Mouse (Mus musculus): Measurements from ENCODE around the gene Kiss1r. TPM values are rescaled to one million over a fixed set of nuclear protein-coding genes. Genes with fewer than 3 reads are reported as not detected.

Kiss1r gene
- polyA plus RNA-seq, 1 experiment from 2014 or later = 0.83 TPM

- Histone ChIP-seq H3K4me2 (no peak overlapping the region), H3K27ac (no peak overlapping the region), H3K4me3 (replicated peaks) (no peak overlapping the region), H3K27me3 (replicated peaks) (peaks cover 16% of the 10 kb centered on the region; the same call in 1 of the 2 replicates), H3K9ac (no peak overlapping the region), H3K9me3 (no peaks in the 10 kb centered on the region), H3K36me3 (peaks cover 57% of the 10 kb centered on the region), H3K4me1 (peaks cover 16% of the 10 kb centered on the region)
- 89% methylated on average over 5 of the region's 5 CpGs for WGBS
- ATAC-seq (ENCODE audit: insufficient read depth, low FRiP score, low read depth) = no peak
These were observed 50.2 kb downstream of the Kiss1r start for GRCm38 (mm10) chr10:79966886-79967400.

- Histone ChIP-seq H3K9ac (no peak overlapping the region), H3K27me3 (replicated peaks) (peaks cover 21% of the 10 kb centered on the region; the same call in 1 of the 2 replicates), H3K27ac (no peak overlapping the region), H3K4me3 (replicated peaks) (no peak overlapping the region), H3K4me1 (peaks cover 16% of the 10 kb centered on the region), H3K36me3 (peaks cover 51% of the 10 kb centered on the region), H3K9me3 (no peaks in the 10 kb centered on the region), H3K4me2 (no peak overlapping the region)
- no peak for ATAC-seq (ENCODE audit: insufficient read depth, low FRiP score, low read depth)
- WGBS = 57% methylated on average over 1 of the region's 1 CpGs
These were observed 51.4 kb downstream of the Kiss1r start for GRCm38 (mm10) chr10:79968181-79968580.

DNA sequence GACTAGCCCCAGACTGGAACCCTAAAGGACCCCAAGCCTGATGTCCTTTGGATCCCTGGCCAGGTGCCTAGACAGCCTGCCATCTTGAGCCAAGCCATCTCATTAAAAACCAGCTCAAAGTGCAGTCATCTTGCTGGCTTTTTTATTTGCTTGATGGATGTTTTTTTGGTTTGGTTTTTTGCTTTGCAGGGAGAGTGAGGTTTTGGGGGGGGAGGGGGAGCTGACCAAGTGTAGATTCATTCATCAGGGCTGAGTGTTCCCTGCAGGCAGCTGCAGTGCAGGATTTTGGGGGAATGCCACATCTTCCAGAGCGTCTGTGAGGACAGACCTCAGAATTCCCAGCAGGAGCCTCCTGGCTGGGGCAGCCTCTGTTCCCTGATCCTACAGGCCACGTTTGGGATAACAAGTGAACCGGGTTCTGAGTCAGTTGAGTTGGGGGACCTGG is 52.4 kb downstream of the Kiss1r start:
- 18% methylated on average over 3 of the region's 3 CpGs for WGBS
- H3K27me3 ChIP-seq (replicated peaks) = peaks cover 21% of the 10 kb centered on the region; the same call in 1 of the 2 replicates
- H3K4me2 ChIP-seq = no peak overlapping the region
- H3K9me3 ChIP-seq = no peaks in the 10 kb centered on the region
- H3K36me3 ChIP-seq = peaks cover 44% of the 10 kb centered on the region
- no peak overlapping the region for H3K27ac ChIP-seq
- no peak overlapping the region for H3K9ac ChIP-seq
- peaks cover 16% of the 10 kb centered on the region for H3K4me1 ChIP-seq
- no peak overlapping the region for H3K4me3 ChIP-seq (replicated peaks)
- ATAC-seq (ENCODE audit: insufficient read depth, low FRiP score, low read depth) = no peak

- 6% methylated on average over 47 of the region's 47 CpGs for WGBS
- H3K36me3 ChIP-seq = peaks cover 33% of the 10 kb centered on the region
- no peaks in the 10 kb centered on the region for H3K9me3 ChIP-seq
- H3K27ac ChIP-seq = no peak within 1 kb of the TSS
- H3K4me2 ChIP-seq = peak within 1 kb of the TSS; percentile 76
- peak within 1 kb of the TSS; percentile 37; the same call in 1 of the 2 replicates for H3K9ac ChIP-seq
- ATAC-seq (ENCODE audit: insufficient read depth, low FRiP score, low read depth) = no peak
- peaks cover 16% of the 10 kb centered on the region for H3K4me1 ChIP-seq
- H3K27me3 ChIP-seq (replicated peaks) = peaks cover 21% of the 10 kb centered on the region; the same call in 1 of the 2 replicates
- H3K4me3 ChIP-seq (replicated peaks) = peak within 1 kb of the TSS; percentile 42
These were observed 53.8 kb downstream of the Kiss1r start, which contains the start of gene Grin3b for GRCm38 (mm10) chr10:79970415-79971182. Gene Grin3b, plus strand, starts transcription at chr10:79970715.

GRCm38 (mm10) chr10:79971183-79971497 is 54.4 kb downstream of the Kiss1r start:
- Histone ChIP-seq H3K9me3 (no peaks in the 10 kb centered on the region), H3K9ac (peak overlapping the region; percentile 37; the same call in 1 of the 2 replicates), H3K36me3 (peaks cover 34% of the 10 kb centered on the region), H3K27ac (no peak overlapping the region), H3K4me3 (replicated peaks) (peak overlapping the region; percentile 42), H3K4me1 (peaks cover 16% of the 10 kb centered on the region), H3K4me2 (peak overlapping the region; percentile 76), H3K27me3 (replicated peaks) (peaks cover 21% of the 10 kb centered on the region; the same call in 1 of the 2 replicates)
- 2% methylated on average over 21 of the region's 21 CpGs for WGBS
- no peak for ATAC-seq (ENCODE audit: insufficient read depth, low FRiP score, low read depth)

Other genes starting within 250 kb of the Kiss1r start
- 58.2 and 59.3 TPM in 2 replicates for gene Tpgs1, start 247.6 kb upstream of the Kiss1r start, polyA plus RNA-seq (2015; fragmentation: Nextera tagmentation; extraction: Ambion mirVana)
- 107 and 108 TPM in 2 replicates for gene Cdc34, start 234.8 kb upstream of the Kiss1r start, polyA plus RNA-seq (2015; fragmentation: Nextera tagmentation; extraction: Ambion mirVana)
- 0.40 and 0.57 TPM in 2 replicates for gene Gzmm, start 228.0 kb upstream of the Kiss1r start, polyA plus RNA-seq (2015; fragmentation: Nextera tagmentation; extraction: Ambion mirVana)
- 1,050 and 1,128 TPM in 2 replicates for gene Bsg, start 212.5 kb upstream of the Kiss1r start, polyA plus RNA-seq (2015; fragmentation: Nextera tagmentation; extraction: Ambion mirVana)
- 0.08 and 0.14 TPM in 2 replicates for gene Hcn2, start 200.3 kb upstream of the Kiss1r start, polyA plus RNA-seq (2015; fragmentation: Nextera tagmentation; extraction: Ambion mirVana)
- gene Polrmt, start 170.4 kb upstream of the Kiss1r start, polyA plus RNA-seq (2015; fragmentation: Nextera tagmentation; extraction: Ambion mirVana) = 33.9 and 38.7 TPM in 2 replicates
- gene Fgf22, start 161.9 kb upstream of the Kiss1r start, polyA plus RNA-seq (2015; fragmentation: Nextera tagmentation; extraction: Ambion mirVana) = 0.31 and 0.36 TPM in 2 replicates
- 87.8 and 88.1 TPM in 2 replicates for gene Rnf126, start 150.0 kb upstream of the Kiss1r start, polyA plus RNA-seq (2015; fragmentation: Nextera tagmentation; extraction: Ambion mirVana)
- gene Fstl3, start 139.7 kb upstream of the Kiss1r start, polyA plus RNA-seq (2015; fragmentation: Nextera tagmentation; extraction: Ambion mirVana) = 14.8 and 15.5 TPM in 2 replicates
- 0.23 and 0.31 TPM in 2 replicates for gene Prss57, start 126.0 kb upstream of the Kiss1r start, polyA plus RNA-seq (2015; fragmentation: Nextera tagmentation; extraction: Ambion mirVana)
- gene Palm, start 123.4 kb upstream of the Kiss1r start, polyA plus RNA-seq (2015; fragmentation: Nextera tagmentation; extraction: Ambion mirVana) = 53.3 and 54.1 TPM in 2 replicates
- 50.0 and 67.2 TPM in 2 replicates for gene Misp, start 96.0 kb upstream of the Kiss1r start, polyA plus RNA-seq (2015; fragmentation: Nextera tagmentation; extraction: Ambion mirVana)
- 295 and 299 TPM in 2 replicates for gene Ptbp1, start 62.5 kb upstream of the Kiss1r start, polyA plus RNA-seq (2015; fragmentation: Nextera tagmentation; extraction: Ambion mirVana)
- gene Prtn3, start 42.5 kb upstream of the Kiss1r start, polyA plus RNA-seq (2015; fragmentation: Nextera tagmentation; extraction: Ambion mirVana) = 5.2 and 10.6 TPM in 2 replicates
- gene Plppr3, start 42.3 kb upstream of the Kiss1r start, polyA plus RNA-seq (2015; fragmentation: Nextera tagmentation; extraction: Ambion mirVana) = 32.9 and 36.1 TPM in 2 replicates
- 3.8 and 11.1 TPM in 2 replicates for gene Elane, start 30.7 kb upstream of the Kiss1r start, polyA plus RNA-seq (2015; fragmentation: Nextera tagmentation; extraction: Ambion mirVana)
- gene Cfd, start 26.1 kb upstream of the Kiss1r start, polyA plus RNA-seq (2015; fragmentation: Nextera tagmentation; extraction: Ambion mirVana) = not detected in 2 replicates
- gene Med16, start 8.0 kb upstream of the Kiss1r start, polyA plus RNA-seq (2015; fragmentation: Nextera tagmentation; extraction: Ambion mirVana) = 43.6 and 47.8 TPM in 2 replicates
- gene Gm26602, start 6.1 kb upstream of the Kiss1r start, polyA plus RNA-seq (2015; fragmentation: Nextera tagmentation; extraction: Ambion mirVana) = 4.4 and 13.3 TPM in 2 replicates
- 137 and 140 TPM in 2 replicates for gene R3hdm4, start 4.2 kb downstream of the Kiss1r start, polyA plus RNA-seq (2015; fragmentation: Nextera tagmentation; extraction: Ambion mirVana)
- gene Arid3a, start 10.1 kb downstream of the Kiss1r start, polyA plus RNA-seq (2015; fragmentation: Nextera tagmentation; extraction: Ambion mirVana) = 9.8 and 10.0 TPM in 2 replicates
- gene Wdr18, start 43.2 kb downstream of the Kiss1r start, polyA plus RNA-seq (2015; fragmentation: Nextera tagmentation; extraction: Ambion mirVana) = 86.0 and 86.2 TPM in 2 replicates
- 0.27 and 0.34 TPM in 2 replicates for gene Grin3b, start 53.7 kb downstream of the Kiss1r start, polyA plus RNA-seq (2015; fragmentation: Nextera tagmentation; extraction: Ambion mirVana)
- 20.6 and 21.3 TPM in 2 replicates for gene Tmem259, start 67.4 kb downstream of the Kiss1r start, polyA plus RNA-seq (2015; fragmentation: Nextera tagmentation; extraction: Ambion mirVana)
- 274 and 279 TPM in 2 replicates for gene Cnn2, start 71.6 kb downstream of the Kiss1r start, polyA plus RNA-seq (2015; fragmentation: Nextera tagmentation; extraction: Ambion mirVana)
- gene Abca7, start 79.5 kb downstream of the Kiss1r start, polyA plus RNA-seq (2015; fragmentation: Nextera tagmentation; extraction: Ambion mirVana) = 4.2 and 4.8 TPM in 2 replicates
- 9.1 and 10.0 TPM in 2 replicates for gene Arhgap45, start 99.7 kb downstream of the Kiss1r start, polyA plus RNA-seq (2015; fragmentation: Nextera tagmentation; extraction: Ambion mirVana)
- 188 and 199 TPM in 2 replicates for gene Polr2e, start 122.8 kb downstream of the Kiss1r start, polyA plus RNA-seq (2015; fragmentation: Nextera tagmentation; extraction: Ambion mirVana)
- gene Gpx4, start 130.2 kb downstream of the Kiss1r start, polyA plus RNA-seq (2015; fragmentation: Nextera tagmentation; extraction: Ambion mirVana) = 500 and 567 TPM in 2 replicates
- 14.8 and 15.9 TPM in 2 replicates for gene Sbno2, start 188.6 kb downstream of the Kiss1r start, polyA plus RNA-seq (2015; fragmentation: Nextera tagmentation; extraction: Ambion mirVana)
- gene Stk11, start 198.8 kb downstream of the Kiss1r start, polyA plus RNA-seq (2015; fragmentation: Nextera tagmentation; extraction: Ambion mirVana) = 16.9 and 19.2 TPM in 2 replicates
- gene Atp5d, start 221.7 kb downstream of the Kiss1r start, polyA plus RNA-seq (2015; fragmentation: Nextera tagmentation; extraction: Ambion mirVana) = 544 and 602 TPM in 2 replicates
- gene Cbarp, start 223.9 kb downstream of the Kiss1r start, polyA plus RNA-seq (2015; fragmentation: Nextera tagmentation; extraction: Ambion mirVana) = 5.1 and 6.7 TPM in 2 replicates
- 16.0 and 19.8 TPM in 2 replicates for gene Midn, start 231.3 kb downstream of the Kiss1r start, polyA plus RNA-seq (2015; fragmentation: Nextera tagmentation; extraction: Ambion mirVana)
- gene Cirbp, start 249.0 kb downstream of the Kiss1r start, polyA plus RNA-seq (2015; fragmentation: Nextera tagmentation; extraction: Ambion mirVana) = 90.3 and 103 TPM in 2 replicates